Mouse (Mus musculus) forebrain, embryonic 16.5 days (tissue): Measurements from ENCODE around the gene Mgat5. TPM values are rescaled to one million over a fixed set of nuclear protein-coding genes. Genes with fewer than 3 reads are reported as not detected.
A peak's percentile ranks its signal among the peaks of the same experiment; 100 is the strongest.

ENCODE experiments used
- ATAC-seq: fragments of 200-750 bp; cut with Nextera tagmentation; 2 replicates; pipeline ENCODE4 v1.8.0; 2017; ENCODE audit warnings: mild to moderate bottlenecking, moderate library complexity
- H3K27ac ChIP-seq: fragments of 300-500 bp; sonication (generic); 2 replicates; pipeline ENCODE4 v1.5.1; 2014; ENCODE audit warnings: low read length, control low read depth
- H3K27me3 ChIP-seq: fragments of 300-500 bp; sonication (generic); replicated peaks from 2 replicates; pipeline ENCODE4 v1.6.1; 2014; ENCODE audit warnings: low read length; ENCODE audit not compliant: control insufficient read depth, insufficient read depth
- H3K36me3 ChIP-seq: fragments of 300-500 bp; sonication (generic); 2 replicates; pipeline ENCODE4 v1.6.1; 2014; ENCODE audit not compliant: control insufficient read depth, insufficient read depth
- H3K4me1 ChIP-seq: fragments of 300-500 bp; sonication (generic); replicated peaks from 2 replicates; pipeline ENCODE4 v1.6.1; 2014; ENCODE audit warnings: low read length; ENCODE audit not compliant: control insufficient read depth, insufficient read depth
- H3K4me2 ChIP-seq: fragments of 300-500 bp; sonication (generic); 2 replicates; pipeline ENCODE4 v1.6.1; 2014; ENCODE audit warnings: mild to moderate bottlenecking, low read length, control low read depth
- H3K4me3 ChIP-seq: fragments of 300-500 bp; sonication (generic); replicated peaks from 2 replicates; pipeline ENCODE4 v1.5.1; 2014; ENCODE audit warnings: mild to moderate bottlenecking, low read length, control low read depth
- H3K9ac ChIP-seq: fragments of 300-500 bp; sonication (generic); replicated peaks from 2 replicates; pipeline ENCODE4 v1.6.1; 2014; ENCODE audit warnings: low read depth, low read length, control low read depth
- H3K9me3 ChIP-seq: fragments of 300-500 bp; sonication (generic); 2 replicates; pipeline ENCODE4 v1.6.1; 2016; ENCODE audit warnings: low read length; ENCODE audit not compliant: control insufficient read depth
- WGBS: fragments of 180-500 bp; shearing (Covaris S2); extraction: QIAGEN DNeasy Blood & Tissue Kit; methylation state at CpG from one replicate; pipeline ENCODE4 v1.1.7; 2014; 5-methylcytosine and 5-hydroxymethylcytosine counted together
- polyA plus RNA-seq: library from polyadenylated mRNA; unstranded; fragments of >200 nt; fragmentation: Nextera tagmentation; extraction: Ambion mirVana; gene quantifications from 2 replicates; pipeline ENCODE4 v1.2.1, GENCODE M21; 2015

Gene Mgat5
- polyA plus RNA-seq, 1 experiment from 2014 or later, result 14.8 TPM

- H3K27ac ChIP-seq, result no peak overlapping the region
- no peak overlapping the region for H3K4me2 ChIP-seq
- 66% methylated on average over 5 of the region's 5 CpGs for WGBS
- no peak overlapping the region for H3K9ac ChIP-seq
- 0 out of 2 replicates have a peak, but pooled peaks cover 2% of the 10 kb centered on the region for H3K9me3 ChIP-seq
- peaks cover 7% of the 10 kb centered on the region for H3K4me1 ChIP-seq
- H3K36me3 ChIP-seq, result peaks cover 11% of the 10 kb centered on the region
- no peak overlapping the region for H3K4me3 ChIP-seq
- no peaks in the 10 kb centered on the region for H3K27me3 ChIP-seq
- ATAC-seq, result no peak
These were observed 240.1 kb downstream of the Mgat5 start for GRCm38 (mm10) chr1:127444836-127445485.

GRCm38 (mm10) chr1:127453397-127453796 is 248.6 kb downstream of the Mgat5 start:
- WGBS, result 93% methylated on average over 6 of the region's 6 CpGs
- Histone ChIP-seq H3K27me3 (no peaks in the 10 kb centered on the region), H3K4me1 (peaks cover 6% of the 10 kb centered on the region), H3K27ac (no peak overlapping the region), H3K4me3 (no peak overlapping the region), H3K4me2 (no peak overlapping the region), H3K9me3 (0 out of 2 replicates have a peak, but pooled peaks cover 2% of the 10 kb centered on the region), H3K9ac (no peak overlapping the region), H3K36me3 (peaks cover 11% of the 10 kb centered on the region)
- ATAC-seq, result no peak

- H3K4me1 ChIP-seq, result peaks cover 12% of the 10 kb centered on the region
- H3K9ac ChIP-seq, result no peak overlapping the region; the same call in 1 of the 2 replicates
- peaks cover 5% of the 10 kb centered on the region for H3K36me3 ChIP-seq
- no peak overlapping the region for H3K4me2 ChIP-seq
- ATAC-seq, result peak; percentile 86
- H3K9me3 ChIP-seq, result no peaks in the 10 kb centered on the region
- no peak overlapping the region for H3K27ac ChIP-seq
- 12% methylated on average over 6 of the region's 6 CpGs for WGBS
- no peaks in the 10 kb centered on the region for H3K27me3 ChIP-seq
- no peak overlapping the region for H3K4me3 ChIP-seq
These were observed 254.2 kb downstream of the Mgat5 start for GRCm38 (mm10) chr1:127459015-127459451.

GRCm38 (mm10) chr1:127459576-127459975 is 254.8 kb downstream of the Mgat5 start:
- ATAC-seq, result no peak
- no peak overlapping the region for H3K4me2 ChIP-seq
- H3K4me3 ChIP-seq, result no peak overlapping the region
- H3K27ac ChIP-seq, result no peak overlapping the region
- 87% methylated on average over 7 of the region's 7 CpGs for WGBS
- H3K27me3 ChIP-seq, result no peaks in the 10 kb centered on the region
- H3K36me3 ChIP-seq, result peaks cover 5% of the 10 kb centered on the region
- H3K9ac ChIP-seq, result no peak overlapping the region
- no peaks in the 10 kb centered on the region for H3K9me3 ChIP-seq
- H3K4me1 ChIP-seq, result peaks cover 12% of the 10 kb centered on the region

GRCm38 (mm10) chr1:127461017-127461416 is 256.2 kb downstream of the Mgat5 start:
- peaks cover 12% of the 10 kb centered on the region for H3K4me1 ChIP-seq
- WGBS, result 87% methylated on average over 9 of the region's 9 CpGs
- no peak overlapping the region for H3K9ac ChIP-seq
- H3K36me3 ChIP-seq, result peaks cover 5% of the 10 kb centered on the region
- no peak overlapping the region for H3K27ac ChIP-seq
- ATAC-seq, result no peak
- no peak overlapping the region for H3K4me3 ChIP-seq
- H3K9me3 ChIP-seq, result no peaks in the 10 kb centered on the region
- H3K27me3 ChIP-seq, result no peaks in the 10 kb centered on the region
- H3K4me2 ChIP-seq, result no peak overlapping the region

GRCm38 (mm10) chr1:127464041-127464440 is 259.2 kb downstream of the Mgat5 start:
- Histone ChIP-seq H3K27me3 (no peaks in the 10 kb centered on the region), H3K36me3 (peaks cover 5% of the 10 kb centered on the region), H3K4me2 (no peak overlapping the region), H3K27ac (no peak overlapping the region), H3K4me1 (no peaks in the 10 kb centered on the region), H3K9ac (no peak overlapping the region), H3K4me3 (no peak overlapping the region), H3K9me3 (no peaks in the 10 kb centered on the region)
- no peak for ATAC-seq
- WGBS, result 73% methylated on average over 6 of the region's 6 CpGs

GRCm38 (mm10) chr1:127465292-127465691 is 260.5 kb downstream of the Mgat5 start:
- H3K4me1 ChIP-seq, result no peaks in the 10 kb centered on the region
- no peak for ATAC-seq
- H3K9me3 ChIP-seq, result no peaks in the 10 kb centered on the region
- H3K27me3 ChIP-seq, result no peaks in the 10 kb centered on the region
- H3K36me3 ChIP-seq, result peaks cover 3% of the 10 kb centered on the region; the same call in 1 of the 2 replicates
- no peak overlapping the region for H3K4me2 ChIP-seq
- H3K9ac ChIP-seq, result no peak overlapping the region
- 64% methylated on average over 6 of the region's 6 CpGs for WGBS
- H3K27ac ChIP-seq, result no peak overlapping the region
- no peak overlapping the region for H3K4me3 ChIP-seq

- peaks cover 3% of the 10 kb centered on the region; the same call in 1 of the 2 replicates for H3K36me3 ChIP-seq
- H3K4me3 ChIP-seq, result no peak overlapping the region
- no peaks in the 10 kb centered on the region for H3K9me3 ChIP-seq
- 97% methylated on average over 5 of the region's 5 CpGs for WGBS
- H3K27ac ChIP-seq, result no peak overlapping the region
- H3K4me1 ChIP-seq, result no peaks in the 10 kb centered on the region
- no peaks in the 10 kb centered on the region for H3K27me3 ChIP-seq
- ATAC-seq, result no peak
- no peak overlapping the region for H3K4me2 ChIP-seq
- H3K9ac ChIP-seq, result no peak overlapping the region
These were observed 262.4 kb downstream of the Mgat5 start for GRCm38 (mm10) chr1:127467238-127467637.

- no peak for ATAC-seq
- H3K9me3 ChIP-seq, result no peaks in the 10 kb centered on the region
- H3K4me2 ChIP-seq, result no peak overlapping the region
- no peak overlapping the region for H3K4me3 ChIP-seq
- H3K27me3 ChIP-seq, result no peaks in the 10 kb centered on the region
- H3K4me1 ChIP-seq, result no peaks in the 10 kb centered on the region
- 96% methylated on average over 4 of the region's 4 CpGs for WGBS
- no peak overlapping the region for H3K27ac ChIP-seq
- peaks cover 3% of the 10 kb centered on the region; the same call in 1 of the 2 replicates for H3K36me3 ChIP-seq
- no peak overlapping the region for H3K9ac ChIP-seq
These were observed 265.4 kb downstream of the Mgat5 start for GRCm38 (mm10) chr1:127470175-127470574.
